Mouse (Mus musculus) cortical plate, adult 2 months (tissue): ENCODE measurements at regions not wholly inside any gene's neighbourhood (a gene's known extent, or its start where the extent isn't known, plus 50 kb on each side); places are given as distances from the start of the nearest gene placed in this dataset.

Source experiments
- CTCF ChIP-seq: fragments of 200-500 bp; IDR thresholded peaks from 2 replicates; pipeline ENCODE4 v1.5.1; 2011; ENCODE audit warnings: mild to moderate bottlenecking, control low read depth, low read length; ENCODE audit not compliant: insufficient read depth; ENCODE audit errors: extremely low read depth
- POLR2A ChIP-seq: fragments of 200-500 bp; IDR thresholded peaks from 2 replicates; pipeline ENCODE4 v1.6.1; 2011; ENCODE audit warnings: mild to moderate bottlenecking, low read length, control low read depth; ENCODE audit not compliant: insufficient read depth; ENCODE audit errors: extremely low read depth

DNA sequence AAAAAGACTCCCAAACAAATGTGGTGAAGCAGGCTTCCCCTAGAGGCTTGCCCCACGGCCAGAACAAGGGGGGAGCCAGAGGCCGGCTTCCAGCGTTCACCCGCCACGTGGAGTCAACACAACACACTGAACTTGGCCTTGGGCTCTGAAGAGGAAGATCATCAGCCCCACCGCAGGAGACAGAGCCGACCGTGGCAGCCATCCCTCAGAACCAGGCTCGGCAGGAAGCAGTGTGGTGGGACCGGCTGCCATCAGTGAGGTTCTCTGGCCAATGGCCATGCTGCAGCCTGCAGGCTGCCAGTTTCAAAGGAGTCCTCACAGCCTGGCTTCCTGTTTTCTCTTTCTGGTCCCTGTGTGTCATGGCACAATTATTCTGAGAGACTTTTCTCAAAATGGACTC is 295.3 kb downstream of the Tns1 start:
- TF ChIP-seq CTCF (no peak), POLR2A (no peak)
